Mouse (Mus musculus): Measurements from ENCODE around the gene Lnpep.

DNA sequence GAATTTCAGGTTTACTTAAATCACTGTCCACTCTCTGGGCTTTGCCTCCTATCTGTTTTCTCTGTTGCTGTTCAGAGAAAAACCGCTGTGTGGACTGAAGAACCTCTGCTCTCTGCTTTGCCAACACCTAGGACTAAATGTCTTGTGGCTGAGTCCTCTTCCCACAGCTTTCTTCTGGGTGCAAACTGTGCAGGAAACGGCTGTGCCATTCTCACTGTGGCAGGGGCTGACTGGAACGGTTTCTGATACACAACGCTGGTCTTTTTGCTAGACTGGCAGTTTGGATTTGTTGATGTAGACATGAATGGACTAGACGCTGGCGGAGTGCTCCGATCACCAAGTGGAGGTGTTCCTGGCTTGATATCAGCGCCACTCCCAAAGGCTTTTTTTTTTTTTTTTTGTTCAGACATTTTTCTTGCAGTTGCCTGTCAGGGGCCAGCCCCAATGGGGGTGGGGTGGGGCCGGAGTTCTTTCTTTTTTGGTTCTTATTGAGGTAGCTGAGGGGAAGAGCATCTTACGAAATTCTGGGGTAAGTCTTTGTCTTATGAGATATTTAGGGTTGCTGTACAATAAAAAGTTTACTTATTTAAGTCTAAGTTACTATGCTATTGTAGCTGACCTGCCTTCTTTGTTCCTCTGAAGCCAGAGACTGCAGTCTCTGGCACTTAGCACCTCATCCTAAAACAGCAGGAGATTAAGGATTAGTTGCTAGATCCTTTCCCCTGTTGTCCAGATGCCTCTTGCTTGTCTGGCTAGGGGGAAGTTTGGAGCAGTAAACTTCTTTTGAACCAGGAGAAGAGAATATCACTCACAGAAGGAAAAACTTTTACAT, 30.4 kb upstream of the Lnpep start:
- no peak for TF ChIP-seq CTCF (IDR thresholded peaks at IDR 0.05; ENCODE audit: low read depth)
- no peak for TF ChIP-seq EP300 (IDR thresholded peaks at IDR 0.05; ENCODE audit: low read depth)

All from heart, postnatal 0 days (tissue).